Mouse (Mus musculus): Measurements from ENCODE around the gene Mad2l2. TPM values are rescaled to one million over a fixed set of nuclear protein-coding genes. Genes with fewer than 3 reads are reported as not detected.

Gene Mad2l2
- total and polyA plus RNA-seq, 3 experiments: 9.4 to 25.1 (median 24.6) TPM

GRCm38 (mm10) chr4:148154006-148154405, 23.8 kb downstream of the Mad2l2 start:
- no peak for TF ChIP-seq TAL1 (conservative IDR thresholded peaks at IDR 0.05; ENCODE audit: low read depth, low read length)
- Histone ChIP-seq H3K4me1 (ENCODE audit: insufficient read depth, low read depth, low read length) (peaks cover 42% of the 10 kb centered on the region), H3K27me3 (ENCODE audit: insufficient read depth, low read length) (no peaks in the 10 kb centered on the region), H3K9me3 (replicated peaks) (no peaks in the 10 kb centered on the region), H3K36me3 (replicated peaks) (peaks cover 54% of the 10 kb centered on the region), H3K4me3 (ENCODE audit: low read depth, low read length) (no peak overlapping the region)
- ATAC-seq (ENCODE audit: extremely low read depth, insufficient number of reproducible peaks, low FRiP score, poor library complexity, severe bottlenecking) (no peak), DNase-seq (ENCODE audit: low spot score) (no peak)

- ATAC-seq (ENCODE audit: extremely low read depth, insufficient number of reproducible peaks, low FRiP score, poor library complexity, severe bottlenecking) (no peak), DNase-seq (ENCODE audit: low spot score) (no peak)
- Histone ChIP-seq H3K4me1 (ENCODE audit: insufficient read depth, low read depth, low read length) (peaks cover 45% of the 10 kb centered on the region), H3K4me3 (ENCODE audit: low read depth, low read length) (no peak overlapping the region), H3K36me3 (replicated peaks) (peaks cover 46% of the 10 kb centered on the region), H3K27me3 (ENCODE audit: insufficient read depth, low read length) (no peaks in the 10 kb centered on the region), H3K9me3 (replicated peaks) (no peaks in the 10 kb centered on the region)
- TF ChIP-seq TAL1 (conservative IDR thresholded peaks at IDR 0.05; ENCODE audit: low read depth, low read length) (no peak), CTCF (IDR thresholded peaks at IDR 0.05; ENCODE audit: low read depth, low read length) (peak; percentile 44; the same call in 1 of the 2 replicates)
Measured at GRCm38 (mm10) chr4:148154982-148155381, 24.8 kb downstream of the Mad2l2 start.

- peaks cover 37% of the 10 kb centered on the region for H3K36me3 ChIP-seq (replicated peaks)
- TF ChIP-seq POLR2AphosphoS5 (IDR thresholded peaks at IDR 0.05; ENCODE audit: insufficient replicate concordance, low read depth, low read length) (no peak), TAL1 (conservative IDR thresholded peaks at IDR 0.05; ENCODE audit: low read depth, low read length) (no peak), GATA1 (IDR thresholded peaks at IDR 0.05; ENCODE audit: borderline replicate concordance, low read length) (no peak), CTCF (IDR thresholded peaks at IDR 0.05; ENCODE audit: low read depth, low read length) (no peak), GATA2 (IDR thresholded peaks at IDR 0.05; ENCODE audit: borderline replicate concordance, low read depth, low read length) (no peak)
- DNase-seq (ENCODE audit: low spot score) (peak; percentile 19), ATAC-seq (ENCODE audit: extremely low read depth, insufficient number of reproducible peaks, low FRiP score, poor library complexity, severe bottlenecking) (no peak)
- H3K4me3 ChIP-seq (ENCODE audit: low read depth, low read length): peak overlapping the region; percentile 80; the same call in 1 of the 2 replicates
- peaks cover 33% of the 10 kb centered on the region for H3K27me3 ChIP-seq (ENCODE audit: insufficient read depth, low read length)
- H3K4me1 ChIP-seq (ENCODE audit: insufficient read depth, low read depth, low read length): peaks cover 49% of the 10 kb centered on the region
- H3K9me3 ChIP-seq (replicated peaks): no peaks in the 10 kb centered on the region
Measured at GRCm38 (mm10) chr4:148158436-148159348, 28.5 kb downstream of the Mad2l2 start.

- DNase-seq (ENCODE audit: low spot score) (peak; percentile 95), ATAC-seq (ENCODE audit: extremely low read depth, insufficient number of reproducible peaks, low FRiP score, poor library complexity, severe bottlenecking) (peak; percentile 92)
- peaks cover 60% of the 10 kb centered on the region for H3K4me1 ChIP-seq (ENCODE audit: insufficient read depth, low read depth, low read length)
- peak overlapping the region; percentile 80 for H3K4me3 ChIP-seq (ENCODE audit: low read depth, low read length)
- no peak for TF ChIP-seq GATA1 (IDR thresholded peaks at IDR 0.05; ENCODE audit: borderline replicate concordance, low read length)
- TF ChIP-seq POLR2AphosphoS5 (IDR thresholded peaks at IDR 0.05; ENCODE audit: insufficient replicate concordance, low read depth, low read length): no peak
- TF ChIP-seq GATA2 (IDR thresholded peaks at IDR 0.05; ENCODE audit: borderline replicate concordance, low read depth, low read length): no peak
- TF ChIP-seq TAL1 (conservative IDR thresholded peaks at IDR 0.05; ENCODE audit: low read depth, low read length): no peak
- no peak for TF ChIP-seq CTCF (IDR thresholded peaks at IDR 0.05; ENCODE audit: low read depth, low read length)
- H3K36me3 ChIP-seq (replicated peaks): peaks cover 29% of the 10 kb centered on the region
- no peaks in the 10 kb centered on the region for H3K9me3 ChIP-seq (replicated peaks)
- peaks cover 44% of the 10 kb centered on the region for H3K27me3 ChIP-seq (ENCODE audit: insufficient read depth, low read length)
Measured at GRCm38 (mm10) chr4:148159544-148160435, 29.6 kb downstream of the Mad2l2 start.

- no peak for DNase-seq (ENCODE audit: low spot score)
- ATAC-seq (ENCODE audit: extremely low read depth, insufficient number of reproducible peaks, low FRiP score, poor library complexity, severe bottlenecking): no peak
- peaks cover 25% of the 10 kb centered on the region for H3K36me3 ChIP-seq (replicated peaks)
- H3K4me3 ChIP-seq (ENCODE audit: low read depth, low read length): peak within 1 kb of the TSS; percentile 80
- H3K27me3 ChIP-seq (ENCODE audit: insufficient read depth, low read length): peaks cover 51% of the 10 kb centered on the region
- no peak for TF ChIP-seq GATA1 (IDR thresholded peaks at IDR 0.05; ENCODE audit: borderline replicate concordance, low read length)
- TF ChIP-seq GATA2 (IDR thresholded peaks at IDR 0.05; ENCODE audit: borderline replicate concordance, low read depth, low read length): no peak
- no peak for TF ChIP-seq CTCF (IDR thresholded peaks at IDR 0.05; ENCODE audit: low read depth, low read length)
- no peak for TF ChIP-seq TAL1 (conservative IDR thresholded peaks at IDR 0.05; ENCODE audit: low read depth, low read length)
- no peak for TF ChIP-seq POLR2AphosphoS5 (IDR thresholded peaks at IDR 0.05; ENCODE audit: insufficient replicate concordance, low read depth, low read length)
- H3K9me3 ChIP-seq (replicated peaks): no peaks in the 10 kb centered on the region
- H3K4me1 ChIP-seq (ENCODE audit: insufficient read depth, low read depth, low read length): peaks cover 62% of the 10 kb centered on the region
Measured at GRCm38 (mm10) chr4:148160436-148161390, 30.5 kb downstream of the Mad2l2 start, which contains the start of the genes Fbxo44 and Fbxo2. Gene Fbxo44, minus strand, starts transcription at chr4:148160482. Gene Fbxo2, plus strand, starts transcription at chr4:148160621.

Measured in G1E (cell line).